Mouse (Mus musculus) kidney, adult 8-10 months (tissue): ENCODE results near the gene Smg7.

Source experiments
- DNase-seq, 2 experiments: peaks; one replicate each; pipeline ENCODE4 v3.0.0; 2022

Gene Smg7

DNA sequence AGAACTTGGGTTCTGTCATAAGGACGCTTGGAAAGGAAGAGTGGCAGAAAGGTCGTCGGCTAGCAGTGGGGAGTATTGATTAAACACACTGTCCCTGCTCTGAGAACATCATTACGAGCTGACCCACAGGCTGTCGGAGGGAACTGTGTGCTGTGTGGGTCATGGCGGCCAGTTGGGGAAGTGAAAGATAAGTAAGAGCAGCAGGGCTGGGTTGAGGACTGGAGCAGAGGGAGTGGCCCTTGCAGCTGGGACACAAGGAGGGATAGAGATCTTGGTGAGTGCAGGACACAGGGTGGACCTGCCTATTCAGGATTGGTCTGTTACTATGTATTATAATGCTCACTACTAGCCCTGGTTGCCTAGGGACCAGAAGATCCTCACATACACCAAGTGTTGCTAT, 97.5 kb downstream of the Smg7 start:
- DNase-seq, result no peak

DNA sequence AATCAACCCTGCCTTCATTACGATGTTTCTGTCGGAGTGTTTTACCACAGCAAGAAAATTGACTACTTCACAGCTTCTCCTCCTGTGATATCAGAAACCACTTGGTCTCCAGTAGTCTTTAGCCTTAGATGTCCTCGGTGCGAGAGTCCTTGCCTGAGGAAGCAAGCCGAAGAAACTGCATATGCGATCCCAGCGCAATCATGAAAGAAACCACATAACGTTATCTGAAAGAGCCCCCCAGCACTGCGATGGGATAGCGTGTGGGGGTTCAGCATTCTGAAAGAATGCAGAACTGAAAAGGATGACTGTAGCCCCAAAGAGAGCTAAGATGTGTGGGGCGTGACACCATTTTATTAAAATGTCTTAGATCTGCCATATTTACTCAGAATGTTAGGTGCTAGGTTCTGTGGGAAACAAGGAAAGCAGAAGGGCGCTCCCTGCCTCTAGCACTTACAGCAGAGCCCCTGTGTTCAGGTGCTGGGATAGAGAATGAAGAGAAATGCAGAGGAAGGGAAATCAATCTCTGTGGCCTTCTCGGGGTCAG, 101.7 kb downstream of the Smg7 start:
- no peak for DNase-seq

DNA sequence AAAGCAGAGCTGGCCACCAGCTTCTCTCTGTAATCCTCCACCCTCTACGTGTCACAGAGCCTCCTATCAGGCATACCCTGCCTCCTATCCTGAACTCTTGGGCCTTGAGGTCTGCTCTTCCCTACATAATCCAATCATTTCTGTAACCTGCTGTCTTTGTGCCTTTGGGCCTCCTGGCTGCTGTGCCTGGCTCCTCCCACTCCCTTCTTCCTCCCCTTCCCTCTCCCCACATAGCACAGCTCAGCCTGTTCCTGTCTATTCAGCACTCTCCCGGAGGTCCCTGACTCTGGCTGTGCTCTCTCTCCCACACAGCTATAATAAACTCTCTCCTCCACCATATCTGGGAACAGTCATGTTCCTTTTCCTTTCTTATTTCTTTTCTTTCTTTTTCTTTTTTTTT, 102.5 kb downstream of the Smg7 start, which contains the start of gene Ncf2:
TSS of gene Ncf2 (plus strand) at position 298 of the 400 bp plus-strand sequence.
- DNase-seq, result peak in 1 of 2 experiments; percentile 19

DNA sequence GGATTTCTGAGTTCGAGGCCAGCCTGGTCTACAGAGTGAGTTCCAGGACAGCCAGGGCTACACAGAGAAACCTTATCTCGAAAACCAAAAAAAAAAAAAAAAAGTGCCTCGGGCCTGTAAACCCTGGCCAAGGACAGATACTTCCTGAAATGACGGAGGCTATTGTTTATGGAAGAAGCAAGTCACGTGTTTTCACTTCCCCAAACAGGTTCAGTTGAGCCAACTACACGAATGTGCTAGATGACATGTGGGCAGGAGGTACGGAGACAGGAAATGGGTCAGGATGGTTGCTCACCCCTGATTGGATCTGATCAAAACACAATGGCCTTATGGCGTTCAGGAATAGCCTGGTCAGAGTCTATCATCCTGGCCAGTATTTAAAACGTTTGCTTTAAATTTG, 104.3 kb downstream of the Smg7 start:
- DNase-seq, result no peak

DNA sequence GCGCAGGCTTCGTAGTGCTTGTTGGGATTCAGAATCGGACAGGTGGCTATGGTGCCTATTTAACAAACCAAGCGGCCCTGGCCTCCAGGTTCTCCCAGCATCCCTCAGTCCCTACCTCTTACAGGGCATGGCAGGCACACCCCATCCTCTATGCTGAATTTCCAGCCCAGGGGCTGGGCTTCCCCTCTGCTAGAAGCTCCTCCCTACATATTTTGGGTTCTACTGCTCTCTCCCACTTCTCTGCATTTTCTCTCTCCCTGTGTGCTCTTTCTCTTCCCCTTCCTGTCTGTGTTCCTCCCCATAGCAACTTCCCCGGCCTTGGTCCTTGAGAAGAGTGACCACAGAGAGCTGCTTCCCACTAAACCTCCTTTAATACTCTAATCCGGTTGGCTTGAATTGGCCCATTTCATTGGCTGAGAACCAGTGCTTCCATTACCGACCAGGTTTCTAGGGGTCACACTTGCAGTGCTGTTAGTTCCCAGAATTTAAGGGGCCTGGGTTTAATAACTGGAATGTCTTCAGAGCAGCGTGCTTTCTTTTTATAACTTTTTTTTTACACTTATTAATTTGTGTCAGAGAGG, 105.7 kb downstream of the Smg7 start:
- no peak for DNase-seq

DNA sequence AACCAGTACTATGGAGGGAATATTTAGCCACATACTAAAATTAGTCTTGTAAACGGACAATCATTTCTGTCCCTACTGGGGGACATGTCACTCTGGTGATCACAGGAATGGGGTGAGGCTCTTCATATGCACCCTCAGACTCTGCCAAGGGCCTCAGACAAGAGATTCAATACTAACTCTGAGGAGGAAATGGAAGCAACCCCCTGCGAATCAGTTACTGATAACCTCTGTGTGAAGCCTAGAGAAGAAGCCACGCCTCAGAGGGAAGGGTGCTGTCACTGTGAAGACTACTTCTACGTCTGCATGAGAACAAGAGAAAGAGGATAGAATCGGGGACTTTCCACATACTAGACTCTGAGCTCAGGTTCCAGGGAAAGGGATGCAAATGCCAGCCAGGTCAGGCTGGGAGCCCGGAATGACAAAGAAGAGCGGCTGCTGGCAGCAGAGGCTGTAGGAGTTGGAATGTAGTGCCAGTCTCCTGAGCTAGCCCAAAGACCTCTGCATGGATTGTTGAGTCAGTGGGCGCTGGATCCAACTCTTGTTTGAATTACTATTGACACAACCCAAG, 106.7 kb downstream of the Smg7 start:
- no peak for DNase-seq

DNA sequence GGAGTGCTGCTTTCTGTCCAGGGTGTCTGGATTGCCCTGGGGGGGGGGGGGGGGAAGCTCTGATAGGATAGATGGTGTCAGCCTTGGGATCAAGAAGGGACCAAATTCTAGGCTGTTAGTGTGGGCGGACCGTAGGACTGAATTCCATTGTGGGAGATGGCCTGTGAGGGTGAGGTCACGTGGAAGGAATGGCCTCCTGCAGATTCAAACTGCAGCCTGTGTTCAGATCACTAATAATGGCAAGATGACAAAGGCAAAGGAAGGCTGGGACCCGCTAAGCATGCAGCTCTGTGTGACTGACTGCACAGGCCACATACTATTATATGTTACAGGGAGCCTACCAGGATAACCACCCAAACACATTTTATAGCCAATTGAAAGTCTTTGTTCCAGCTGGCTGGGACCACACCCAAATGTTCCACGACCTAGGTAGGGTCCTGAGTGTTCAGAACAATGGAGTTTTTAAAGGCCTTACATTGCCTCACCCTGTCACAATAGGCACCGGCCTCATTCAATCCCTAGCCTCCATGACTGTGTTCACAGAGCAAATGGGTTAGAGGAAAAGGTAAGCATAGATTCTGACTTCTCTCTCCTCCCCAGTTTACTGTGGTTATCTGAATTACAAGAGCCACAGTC, 108.8 kb downstream of the Smg7 start:
- no peak for DNase-seq

DNA sequence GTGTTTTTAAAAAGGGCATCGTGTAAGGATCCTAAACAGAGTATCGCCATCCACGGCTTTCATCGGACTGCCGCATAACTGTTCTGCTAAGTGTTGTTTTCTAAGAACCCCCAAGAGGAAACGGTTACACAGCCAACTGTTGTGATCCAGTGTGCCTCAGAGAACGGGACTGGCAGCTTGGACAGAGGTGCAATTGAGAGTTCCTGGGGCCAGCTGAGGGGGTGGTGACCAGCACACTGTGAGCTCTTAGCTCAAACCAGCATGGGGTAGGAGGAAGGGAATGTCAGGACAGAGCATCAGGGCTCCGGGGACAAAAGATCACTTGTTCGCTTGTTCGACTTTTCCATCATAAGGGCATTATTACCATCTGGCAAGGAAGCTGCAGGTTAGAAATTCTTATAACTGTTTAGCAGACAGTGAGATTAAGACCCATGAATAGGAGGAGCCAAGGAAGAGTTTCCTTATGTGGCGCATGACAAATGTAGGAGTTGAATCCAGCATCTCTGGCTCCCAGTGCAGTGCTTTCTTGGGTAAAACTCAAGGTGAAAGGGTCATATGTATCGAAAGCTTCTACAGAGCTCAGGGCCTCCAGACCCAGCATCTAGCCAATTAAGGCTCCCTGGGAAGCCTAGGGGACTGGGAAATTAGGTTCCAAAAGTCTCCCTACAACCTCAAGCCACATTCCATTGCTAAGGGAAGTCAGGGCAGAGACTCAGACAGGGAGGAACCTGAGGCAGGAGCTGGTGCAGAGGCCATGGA, 109.5 kb downstream of the Smg7 start:
- DNase-seq, result no peak

DNA sequence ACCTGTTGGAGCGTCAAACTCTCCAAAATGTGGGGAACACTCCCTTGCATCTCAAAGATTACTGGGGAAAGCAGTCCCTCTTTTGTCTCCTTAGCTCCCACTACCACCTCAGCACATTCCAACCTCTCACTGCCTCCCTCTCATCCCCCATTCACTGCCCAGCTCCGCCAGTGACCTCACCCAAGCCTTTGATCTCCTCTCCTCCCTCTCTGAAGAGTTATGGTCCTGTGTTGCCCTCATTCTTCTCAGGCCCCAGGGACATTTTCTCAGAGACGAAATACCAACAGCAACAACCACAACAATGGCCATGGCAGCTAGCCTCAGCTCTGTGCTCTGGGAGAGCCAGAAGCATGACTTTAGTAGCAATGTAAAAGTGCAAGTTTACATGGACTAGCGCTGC, 111.2 kb downstream of the Smg7 start:
- no peak for DNase-seq

DNA sequence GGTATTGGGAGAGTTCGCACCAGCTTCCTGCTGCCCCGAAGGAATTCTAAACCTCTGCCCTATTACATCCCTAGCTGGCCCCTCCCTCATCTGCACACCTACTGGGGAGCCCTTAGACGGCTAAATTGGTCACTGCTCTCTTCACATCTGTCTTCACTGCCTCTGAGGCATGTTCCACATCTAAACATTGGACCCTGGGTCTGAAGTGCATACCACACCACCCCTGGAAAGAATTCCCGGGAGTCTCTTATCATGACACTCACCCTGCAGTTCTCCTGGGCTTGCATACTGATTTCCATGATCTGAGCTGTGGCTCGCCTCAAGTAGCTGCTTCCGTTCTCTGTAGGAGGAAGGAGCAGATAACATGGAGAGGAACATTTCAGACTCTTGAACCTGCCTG, 111.6 kb downstream of the Smg7 start:
- DNase-seq, result no peak

DNA sequence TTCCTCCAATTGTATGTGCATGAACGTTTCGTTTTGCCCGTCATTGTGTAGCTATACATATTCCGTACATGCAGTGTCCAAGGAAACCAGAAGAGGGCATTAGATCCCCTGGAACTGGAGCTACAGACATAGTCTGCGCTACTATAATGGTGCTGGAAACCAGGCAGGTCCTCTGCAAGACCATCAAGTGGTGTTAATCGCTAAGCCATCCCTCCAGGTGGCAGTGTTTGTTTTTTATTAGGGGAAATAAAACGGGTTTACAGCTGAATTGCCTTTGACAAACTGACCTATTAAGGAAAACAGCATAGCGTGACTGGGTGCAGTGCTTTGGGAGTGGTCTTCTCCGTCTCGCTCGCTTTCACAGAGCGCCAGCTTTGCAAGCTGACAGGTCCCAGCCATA, 112.2 kb downstream of the Smg7 start:
- DNase-seq, result peak; percentile 39 to 56

DNA sequence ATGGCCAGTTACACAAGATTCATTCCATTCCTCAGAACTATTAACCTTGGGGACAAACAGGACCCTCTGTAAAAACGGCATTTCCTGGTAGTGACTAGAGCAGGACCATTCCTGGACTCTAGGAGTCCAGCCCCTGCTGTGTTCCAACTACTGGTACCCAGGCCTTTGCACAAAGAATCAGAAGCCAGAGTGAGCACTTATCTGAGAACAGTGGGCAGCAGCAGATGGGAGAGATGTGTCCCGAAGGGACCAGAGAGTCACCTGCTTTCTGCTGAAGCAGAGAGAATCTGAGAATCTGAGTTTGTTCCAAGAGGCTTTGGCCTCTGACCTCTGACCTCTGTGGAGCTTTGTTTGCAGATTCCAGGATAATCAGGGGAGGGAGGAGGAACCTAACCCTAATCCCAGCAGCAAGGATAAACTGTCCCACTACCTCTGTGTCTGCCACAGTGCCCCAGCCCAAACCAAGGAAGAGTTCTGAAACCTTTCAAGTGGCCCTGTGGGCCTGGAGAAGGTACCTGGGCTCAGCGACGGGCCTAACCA, 114.3 kb downstream of the Smg7 start:
- no peak for DNase-seq
